Mouse (Mus musculus) forebrain, embryonic 11.5 days (tissue): ENCODE measurements around the gene Srsf9. TPM values are rescaled to one million over a fixed set of nuclear protein-coding genes. Genes with fewer than 3 reads are reported as not detected.

Experiments used
- ATAC-seq: fragments of 200-750 bp; cut with Nextera tagmentation; replicated peaks from 2 replicates; pipeline ENCODE4 v1.8.0; 2017; ENCODE audit warnings: moderate TSS enrichment; ENCODE audit not compliant: low FRiP score
- DNase-seq: peaks from one replicate; pipeline ENCODE4 v3.0.0-alpha.2; 2017; ENCODE audit warnings: low spot score
- H3K27ac ChIP-seq: fragments of 300-500 bp; sonication (generic); 2 replicates; pipeline ENCODE4 v1.5.1; 2014; ENCODE audit warnings: low read depth, low read length
- H3K27me3 ChIP-seq: fragments of 300-500 bp; sonication (generic); 2 replicates; pipeline ENCODE4 v1.6.1; 2014; ENCODE audit warnings: mild to moderate bottlenecking, low read length, mixed read lengths; ENCODE audit not compliant: control insufficient read depth, insufficient read depth
- H3K36me3 ChIP-seq: fragments of 300-500 bp; sonication (generic); 2 replicates; pipeline ENCODE4 v1.6.1; 2014; ENCODE audit warnings: mild to moderate bottlenecking, low read length, moderate library complexity, mixed read lengths; ENCODE audit not compliant: control insufficient read depth, insufficient read depth
- H3K4me1 ChIP-seq: fragments of 300-500 bp; sonication (generic); replicated peaks from 2 replicates; pipeline ENCODE4 v1.6.1; 2014; ENCODE audit warnings: low read length, mixed read lengths; ENCODE audit not compliant: control insufficient read depth, insufficient read depth
- H3K4me2 ChIP-seq: fragments of 300-500 bp; sonication (generic); 2 replicates; pipeline ENCODE4 v1.6.1; 2014; ENCODE audit warnings: low read depth, mild to moderate bottlenecking, low read length, moderate library complexity, mixed read lengths; ENCODE audit not compliant: severe bottlenecking
- H3K4me3 ChIP-seq: fragments of 300-500 bp; sonication (generic); 2 replicates; pipeline ENCODE4 v1.5.1; 2014; ENCODE audit warnings: low read depth, low read length
- H3K9ac ChIP-seq: fragments of 300-500 bp; sonication (generic); 2 replicates; pipeline ENCODE4 v1.6.1; 2014; ENCODE audit warnings: low read length
- H3K9me3 ChIP-seq: fragments of 300-500 bp; sonication (generic); 2 replicates; pipeline ENCODE4 v1.6.1; 2016; ENCODE audit warnings: low read length, mixed read lengths; ENCODE audit not compliant: control insufficient read depth
- WGBS: fragments of 180-500 bp; shearing (Covaris S2); extraction: QIAGEN DNeasy Blood & Tissue Kit; methylation state at CpG from one replicate; pipeline ENCODE4 v1.1.7; 2014; 5-methylcytosine and 5-hydroxymethylcytosine counted together
- polyA plus RNA-seq: library from polyadenylated mRNA; unstranded; fragments of >200 nt; fragmentation: Nextera tagmentation; extraction: Ambion mirVana; gene quantifications from 2 replicates; pipeline ENCODE4 v1.2.1, GENCODE M21; 2014

Gene Srsf9
- polyA plus RNA-seq, 1 experiment from 2014 or later: 388 TPM

GRCm38 (mm10) chr5:115359438-115359837, 32.5 kb downstream of the Srsf9 start:
- Histone ChIP-seq H3K27me3 (no peaks in the 10 kb centered on the region), H3K9ac (no peak overlapping the region), H3K36me3 (no peaks in the 10 kb centered on the region), H3K9me3 (no peaks in the 10 kb centered on the region), H3K27ac (peak overlapping the region; percentile 50; the same call in 1 of the 2 replicates), H3K4me2 (no peak overlapping the region), H3K4me1 (peaks cover 5% of the 10 kb centered on the region; the same call in 1 of the 2 replicates), H3K4me3 (no peak overlapping the region)
- DNase-seq (no peak), ATAC-seq (no peak)
- 89% methylated on average over 8 of the region's 8 CpGs for WGBS

- Histone ChIP-seq H3K9ac (no peak overlapping the region), H3K36me3 (no peaks in the 10 kb centered on the region), H3K27me3 (no peaks in the 10 kb centered on the region), H3K27ac (0 out of 2 replicates have a peak overlapping the region, but pooled peaks have one; percentile 7), H3K4me1 (peaks cover 5% of the 10 kb centered on the region; the same call in 1 of the 2 replicates), H3K4me3 (no peak overlapping the region), H3K9me3 (no peaks in the 10 kb centered on the region), H3K4me2 (no peak overlapping the region)
- 75% methylated on average over 5 of the region's 5 CpGs for WGBS
- DNase-seq (no peak), ATAC-seq (no peak)
Observed at GRCm38 (mm10) chr5:115359851-115360372, 32.9 kb downstream of the Srsf9 start.

DNA sequence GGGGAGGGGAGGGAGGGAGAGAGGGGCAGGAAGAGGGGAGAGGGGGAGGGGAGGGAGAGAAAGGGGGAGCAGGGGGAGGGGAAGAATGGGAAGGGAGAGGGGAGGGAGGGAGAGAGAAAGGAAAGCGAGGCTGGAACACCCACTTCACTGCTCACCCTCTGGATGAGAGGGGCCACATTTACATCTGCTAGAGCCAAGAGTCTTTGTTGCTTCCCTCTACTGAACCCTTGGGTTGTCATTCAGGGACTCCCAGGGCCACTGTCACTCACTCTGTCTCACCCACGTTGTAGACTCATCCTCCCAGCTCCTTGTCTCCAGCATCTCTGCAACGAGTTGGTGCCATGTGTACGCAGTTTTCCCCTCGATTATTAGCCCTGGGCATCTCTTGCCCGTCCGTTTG, 35.2 kb downstream of the Srsf9 start:
- peaks cover 5% of the 10 kb centered on the region; the same call in 1 of the 2 replicates for H3K4me1 ChIP-seq
- no peaks in the 10 kb centered on the region for H3K9me3 ChIP-seq
- WGBS: 46% methylated on average over 7 of the region's 7 CpGs
- H3K36me3 ChIP-seq: no peaks in the 10 kb centered on the region
- no peaks in the 10 kb centered on the region for H3K27me3 ChIP-seq
- no peak overlapping the region for H3K27ac ChIP-seq
- no peak overlapping the region for H3K9ac ChIP-seq
- ATAC-seq (no peak), DNase-seq (no peak)
- no peak overlapping the region for H3K4me3 ChIP-seq
- H3K4me2 ChIP-seq: no peak overlapping the region

- Histone ChIP-seq H3K9ac (peak overlapping the region; percentile 33), H3K27ac (peak overlapping the region; percentile 62), H3K4me1 (peaks cover 5% of the 10 kb centered on the region; the same call in 1 of the 2 replicates), H3K27me3 (no peaks in the 10 kb centered on the region), H3K4me2 (0 out of 2 replicates have a peak overlapping the region, but pooled peaks have one; percentile 8), H3K36me3 (no peaks in the 10 kb centered on the region), H3K4me3 (no peak overlapping the region; the same call in 1 of the 2 replicates), H3K9me3 (no peaks in the 10 kb centered on the region)
- 21% methylated on average over 19 of the region's 19 CpGs for WGBS
- ATAC-seq (no peak), DNase-seq (no peak)
Observed at GRCm38 (mm10) chr5:115362819-115363714, 36.1 kb downstream of the Srsf9 start.

- Histone ChIP-seq H3K4me1 (peaks cover 5% of the 10 kb centered on the region; the same call in 1 of the 2 replicates), H3K9ac (no peak overlapping the region), H3K36me3 (no peaks in the 10 kb centered on the region), H3K4me2 (no peak overlapping the region), H3K9me3 (no peaks in the 10 kb centered on the region), H3K27me3 (no peaks in the 10 kb centered on the region), H3K27ac (no peak overlapping the region), H3K4me3 (no peak overlapping the region)
- no peak for ATAC-seq
- no peak for DNase-seq
- 95% methylated on average over 4 of the region's 4 CpGs for WGBS
Observed at GRCm38 (mm10) chr5:115364782-115365181, 37.8 kb downstream of the Srsf9 start.

- Histone ChIP-seq H3K36me3 (no peaks in the 10 kb centered on the region), H3K27me3 (no peaks in the 10 kb centered on the region), H3K9ac (no peak overlapping the region), H3K4me1 (peaks cover 7% of the 10 kb centered on the region; the same call in 1 of the 2 replicates), H3K4me2 (no peak overlapping the region), H3K4me3 (no peak overlapping the region), H3K9me3 (no peaks in the 10 kb centered on the region), H3K27ac (no peak overlapping the region; the same call in 1 of the 2 replicates)
- no peak for ATAC-seq
- DNase-seq: no peak
- 58% methylated on average over 9 of the region's 9 CpGs for WGBS
Observed at GRCm38 (mm10) chr5:115371736-115372135, 44.8 kb downstream of the Srsf9 start.

GRCm38 (mm10) chr5:115373441-115374203, 46.6 kb downstream of the Srsf9 start:
- H3K27me3 ChIP-seq: no peaks in the 10 kb centered on the region
- no peaks in the 10 kb centered on the region for H3K9me3 ChIP-seq
- H3K4me2 ChIP-seq: peak overlapping the region; percentile 48
- H3K9ac ChIP-seq: peak overlapping the region; percentile 55
- H3K27ac ChIP-seq: peak overlapping the region; percentile 85
- no peaks in the 10 kb centered on the region for H3K36me3 ChIP-seq
- DNase-seq (peak; percentile 93), ATAC-seq (peak; percentile 93)
- H3K4me3 ChIP-seq: peak overlapping the region; percentile 7; the same call in 1 of the 2 replicates
- H3K4me1 ChIP-seq: peaks cover 7% of the 10 kb centered on the region; the same call in 1 of the 2 replicates
- WGBS: 8% methylated on average over 26 of the region's 26 CpGs

DNA sequence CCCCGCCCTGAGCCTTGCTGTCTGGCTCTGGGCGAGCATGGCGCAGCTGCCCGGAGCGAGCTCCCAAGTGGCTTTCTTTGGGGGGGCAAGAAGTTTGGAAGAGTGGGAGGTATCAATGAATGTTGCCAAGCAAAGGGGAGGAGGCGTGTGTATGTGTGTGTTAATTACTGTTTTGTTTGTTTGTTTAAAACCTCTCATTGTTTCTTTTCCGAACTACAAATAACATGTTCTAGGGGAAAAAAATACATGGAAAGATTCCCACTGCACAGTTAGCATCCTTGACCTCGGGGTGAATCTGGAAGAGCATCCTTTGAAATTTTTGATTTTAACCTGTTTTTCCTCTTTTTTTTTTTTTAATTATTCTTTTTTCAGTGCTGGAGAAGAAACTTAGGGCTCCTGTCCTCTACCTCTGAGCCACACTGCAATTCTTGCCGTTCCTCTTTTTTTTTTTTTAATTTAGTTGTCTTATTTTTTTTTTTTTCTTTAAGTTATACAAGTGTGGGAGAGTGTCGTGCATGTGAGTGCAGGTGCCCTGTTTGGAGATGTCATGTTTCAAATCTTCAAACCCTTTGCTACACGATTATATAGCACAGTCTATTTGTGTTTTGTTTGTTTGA, 47.3 kb downstream of the Srsf9 start:
- H3K9ac ChIP-seq: peak overlapping the region; percentile 55
- no peak for DNase-seq
- WGBS: 11% methylated on average over 11 of the region's 11 CpGs
- no peaks in the 10 kb centered on the region for H3K27me3 ChIP-seq
- no peak for ATAC-seq
- H3K4me2 ChIP-seq: peak overlapping the region; percentile 48
- peak overlapping the region; percentile 85 for H3K27ac ChIP-seq
- H3K4me1 ChIP-seq: peaks cover 7% of the 10 kb centered on the region; the same call in 1 of the 2 replicates
- H3K9me3 ChIP-seq: no peaks in the 10 kb centered on the region
- no peaks in the 10 kb centered on the region for H3K36me3 ChIP-seq
- H3K4me3 ChIP-seq: peak overlapping the region; percentile 7; the same call in 1 of the 2 replicates
